Mouse (Mus musculus) thymus, adult 2 months (tissue): ENCODE results near the gene Kcnh1.

ENCODE experiments used
- CTCF ChIP-seq: fragments of 200-500 bp; IDR thresholded peaks from 2 replicates; pipeline ENCODE4 v1.5.1; 2012; ENCODE audit warnings: mild to moderate bottlenecking, control low read depth, low read length, moderate library complexity, borderline replicate concordance; ENCODE audit not compliant: control insufficient read depth, poor library complexity, insufficient read depth; ENCODE audit errors: extremely low read depth
- POLR2A ChIP-seq: fragments of 200-500 bp; IDR thresholded peaks from 2 replicates; pipeline ENCODE4 v1.6.1; 2012; ENCODE audit warnings: mild to moderate bottlenecking, low read length, control low read depth, moderate library complexity; ENCODE audit not compliant: control insufficient read depth, poor library complexity, insufficient read depth; ENCODE audit errors: extremely low read depth

DNA sequence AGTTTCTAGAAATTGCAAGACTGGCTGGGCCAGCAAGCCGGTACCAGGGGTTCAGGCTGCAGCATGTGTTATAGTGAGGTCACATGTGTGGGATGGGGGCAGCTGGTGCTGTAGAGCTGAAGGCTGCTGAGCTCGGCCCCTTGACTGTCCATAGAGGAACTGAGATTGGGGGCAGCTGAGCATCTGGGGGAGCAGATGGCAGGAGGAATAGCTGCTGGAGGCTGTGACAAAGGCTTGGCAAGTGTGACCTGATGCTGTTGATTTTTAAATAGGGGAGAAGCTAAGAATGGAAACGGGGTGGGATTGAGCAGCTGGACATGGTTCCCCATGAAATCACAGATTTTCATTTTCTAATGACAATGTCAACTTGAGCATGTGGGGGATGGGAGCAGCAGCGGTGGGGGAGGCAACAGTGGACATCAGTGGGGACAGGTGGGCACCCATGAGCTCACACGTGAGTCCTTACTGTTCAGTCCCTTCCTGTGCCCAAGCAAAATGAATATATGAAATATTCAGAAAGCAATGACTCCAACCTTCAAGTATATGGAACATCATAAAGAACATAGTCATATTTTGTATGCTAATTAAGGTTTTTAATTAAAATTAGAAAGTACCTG is 367.5 kb downstream of the Kcnh1 start:
- no peak for TF ChIP-seq CTCF
- TF ChIP-seq POLR2A, result no peak
